Mouse (Mus musculus): ENCODE results near the gene Dnajc5. TPM values are rescaled to one million over a fixed set of nuclear protein-coding genes. Genes with fewer than 3 reads are reported as not detected.

Dnajc5 gene
- polyA plus RNA-seq, 1 experiment from 2014 or later, result 297 TPM

DNA sequence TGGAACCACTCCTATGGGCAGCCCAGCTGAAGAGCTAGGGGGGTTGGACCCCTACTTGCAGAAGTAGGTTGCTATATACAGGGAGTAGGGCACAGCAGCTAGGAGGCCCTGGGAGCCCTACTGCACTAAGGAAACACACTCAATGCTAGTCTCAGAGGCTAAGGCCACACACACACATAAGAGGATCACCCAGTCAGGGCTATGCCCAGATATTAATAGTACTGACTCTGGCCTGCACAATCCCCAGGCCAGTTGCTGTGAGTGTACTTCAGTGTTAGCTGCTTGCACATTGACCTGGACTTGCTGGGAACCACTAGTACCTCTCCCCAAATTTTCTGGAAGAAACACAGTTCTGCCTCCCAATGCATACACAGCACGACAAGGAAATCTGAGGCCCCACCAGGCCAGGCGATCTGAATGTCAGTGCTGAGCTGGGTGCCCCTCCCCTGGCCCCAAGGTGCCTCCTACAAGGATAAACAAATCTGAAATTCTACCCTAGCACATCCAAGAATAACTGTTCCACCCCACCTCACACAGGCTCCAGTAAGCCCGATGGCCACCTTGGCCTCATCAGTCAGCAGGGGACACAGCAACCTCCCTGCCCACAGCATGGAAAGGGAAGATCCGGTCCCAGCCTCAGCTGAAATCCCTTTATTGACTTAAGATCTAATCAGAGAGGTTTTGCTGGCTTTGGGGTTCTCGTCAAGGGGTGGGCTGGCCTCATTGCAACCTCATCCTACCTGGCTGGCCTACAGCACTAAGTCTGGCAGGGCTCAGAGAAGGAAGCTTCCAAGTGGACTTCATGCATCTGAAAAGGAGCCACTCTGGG is 58.7 kb downstream of the Dnajc5 start:
- Histone ChIP-seq H3K9ac (no peak overlapping the region), H3K27me3 (replicated peaks) (no peaks in the 10 kb centered on the region), H3K36me3 (replicated peaks) (peaks cover 10% of the 10 kb centered on the region; the same call in 1 of the 2 replicates), H3K9me3 (no peaks in the 10 kb centered on the region), H3K4me2 (no peak overlapping the region), H3K4me3 (no peak overlapping the region), H3K4me1 (peaks cover 46% of the 10 kb centered on the region), H3K27ac (no peak overlapping the region)
- WGBS, result 72% methylated on average over 5 of the region's 5 CpGs
- no peak for ATAC-seq (replicated peaks)

DNA sequence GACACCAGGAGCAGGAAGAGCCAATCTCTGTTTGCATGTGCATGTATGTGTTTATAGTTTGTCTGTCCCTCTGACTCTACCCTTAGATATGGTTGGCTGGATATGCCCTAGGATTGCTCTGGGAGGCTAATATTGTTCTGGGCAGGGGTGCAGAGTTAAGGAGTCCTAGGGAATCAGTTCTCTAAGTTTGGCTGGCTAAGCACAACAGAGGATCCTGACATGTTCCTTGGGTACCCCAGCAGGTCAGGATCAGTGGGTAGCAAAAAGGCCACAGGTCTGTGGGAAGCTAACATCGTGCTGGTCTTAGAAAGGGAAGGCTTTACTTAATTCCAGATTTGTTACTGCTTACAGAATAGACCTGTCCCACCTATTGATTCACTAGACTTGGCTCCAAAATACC is 59.4 kb downstream of the Dnajc5 start:
- Histone ChIP-seq H3K4me2 (no peak overlapping the region), H3K4me3 (no peak overlapping the region), H3K9me3 (no peaks in the 10 kb centered on the region), H3K27me3 (replicated peaks) (no peaks in the 10 kb centered on the region), H3K9ac (no peak overlapping the region), H3K4me1 (peaks cover 46% of the 10 kb centered on the region), H3K36me3 (replicated peaks) (peaks cover 15% of the 10 kb centered on the region), H3K27ac (no peak overlapping the region)
- no peak for ATAC-seq (replicated peaks)
- WGBS, result 97% methylated on average over 1 of the region's 1 CpGs

DNA sequence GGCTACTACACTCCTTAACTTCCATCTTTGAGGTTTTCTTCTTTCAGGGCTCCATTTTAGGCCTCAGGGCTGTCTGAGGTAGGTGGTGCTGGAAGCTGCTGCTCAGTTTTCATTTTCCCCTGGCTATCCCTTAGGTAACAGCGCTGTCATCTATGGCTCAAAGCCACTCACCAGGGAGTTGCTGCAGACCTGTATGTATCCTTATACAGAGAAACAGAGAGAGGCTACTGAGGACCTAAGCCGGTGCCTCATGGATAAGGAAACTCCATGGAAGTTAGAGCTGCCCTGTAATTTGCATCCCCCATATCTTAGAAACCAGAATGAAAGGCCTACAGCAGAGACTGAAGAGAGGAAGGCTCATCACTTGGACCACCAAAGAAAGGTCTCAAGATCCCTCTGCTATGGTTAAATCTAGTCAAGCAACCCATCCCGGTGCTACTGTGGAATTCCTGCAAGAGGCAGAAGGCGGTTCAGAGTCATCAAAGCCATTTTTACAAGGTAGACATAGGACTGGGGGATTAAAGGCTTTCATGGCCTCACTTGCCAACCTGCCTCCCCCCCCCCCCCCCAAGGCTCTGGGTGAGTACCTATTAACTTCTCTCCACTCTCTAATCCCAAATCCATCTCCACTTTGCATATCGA is 60.0 kb downstream of the Dnajc5 start:
- Histone ChIP-seq H3K27ac (peak overlapping the region; percentile 90), H3K36me3 (replicated peaks) (peaks cover 18% of the 10 kb centered on the region), H3K9ac (peak overlapping the region; percentile 28; the same call in 1 of the 2 replicates), H3K4me3 (peak overlapping the region; percentile 65), H3K9me3 (no peaks in the 10 kb centered on the region), H3K4me2 (peak overlapping the region; percentile 79), H3K4me1 (peaks cover 46% of the 10 kb centered on the region), H3K27me3 (replicated peaks) (no peaks in the 10 kb centered on the region)
- 82% methylated on average over 5 of the region's 5 CpGs for WGBS
- ATAC-seq (replicated peaks), result no peak

DNA sequence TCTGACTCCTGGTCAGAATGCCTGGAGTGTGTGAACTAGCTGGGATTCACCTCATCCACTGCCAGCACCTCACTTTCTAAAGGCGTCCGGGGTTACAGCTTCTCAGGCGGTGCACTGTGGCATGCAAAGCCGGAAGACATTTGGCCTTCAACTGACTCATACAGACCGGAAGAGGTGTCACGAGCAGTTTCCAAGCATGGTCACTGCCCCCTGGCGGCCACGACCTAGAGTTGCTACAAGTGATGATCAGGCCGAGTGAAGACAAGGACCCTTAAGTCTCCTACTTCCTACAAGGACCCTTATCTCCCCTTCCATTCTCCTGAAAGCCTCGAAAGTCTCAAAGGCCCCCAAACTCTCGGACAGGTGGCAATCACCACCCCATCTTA is 60.7 kb downstream of the Dnajc5 start:
- H3K4me1 ChIP-seq, result peaks cover 46% of the 10 kb centered on the region
- peak overlapping the region; percentile 90 for H3K27ac ChIP-seq
- under 1% methylated on average over 11 of the region's 11 CpGs for WGBS
- ATAC-seq (replicated peaks), result peak; percentile 80
- peak overlapping the region; percentile 72 for H3K9ac ChIP-seq
- H3K9me3 ChIP-seq, result no peaks in the 10 kb centered on the region
- H3K36me3 ChIP-seq (replicated peaks), result peaks cover 24% of the 10 kb centered on the region
- H3K4me2 ChIP-seq, result peak overlapping the region; percentile 79
- no peaks in the 10 kb centered on the region for H3K27me3 ChIP-seq (replicated peaks)
- peak overlapping the region; percentile 65 for H3K4me3 ChIP-seq

DNA sequence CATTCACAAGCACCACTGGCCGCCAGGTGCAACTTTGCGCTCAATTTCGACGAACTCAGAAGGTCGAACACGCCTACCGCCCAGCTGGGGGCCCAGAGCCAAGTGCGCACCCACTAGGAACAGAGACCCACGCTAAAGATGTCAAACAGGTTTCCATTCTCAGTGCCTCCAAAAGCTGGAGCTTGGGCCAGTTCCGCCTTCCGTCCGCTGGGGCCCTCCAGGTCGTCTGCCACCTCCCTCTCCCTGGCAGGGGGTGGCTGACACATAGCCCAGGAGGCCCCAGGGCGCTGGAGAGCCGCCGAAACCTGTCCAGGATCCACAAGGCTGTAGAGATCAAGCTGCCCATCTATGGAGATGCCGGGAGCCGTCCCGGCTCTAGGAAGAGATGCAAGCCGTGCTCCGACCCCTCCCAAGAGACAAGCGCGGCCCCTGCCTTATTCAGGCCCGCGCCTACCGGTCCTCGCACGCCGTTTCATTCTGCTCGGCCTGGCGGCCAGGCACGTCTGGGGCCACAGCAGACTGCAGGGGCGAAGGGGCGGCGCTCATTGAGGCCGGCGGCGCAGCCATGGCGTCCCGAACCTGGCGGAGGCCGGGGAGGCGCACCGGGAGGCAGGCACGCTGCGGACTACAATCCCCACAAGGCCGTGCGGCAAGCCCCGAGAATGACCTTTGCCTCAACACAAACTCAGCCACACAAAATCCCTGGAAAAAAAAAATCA is 61.3 kb downstream of the Dnajc5 start:
- ATAC-seq (replicated peaks), result peak; percentile 88
- H3K27ac ChIP-seq, result peak overlapping the region; percentile 90
- H3K27me3 ChIP-seq (replicated peaks), result no peaks in the 10 kb centered on the region
- H3K4me1 ChIP-seq, result peaks cover 46% of the 10 kb centered on the region
- peak overlapping the region; percentile 72 for H3K9ac ChIP-seq
- under 1% methylated on average over 49 of the region's 49 CpGs for WGBS
- H3K9me3 ChIP-seq, result no peaks in the 10 kb centered on the region
- peak overlapping the region; percentile 79 for H3K4me2 ChIP-seq
- peak overlapping the region; percentile 65 for H3K4me3 ChIP-seq
- peaks cover 29% of the 10 kb centered on the region for H3K36me3 ChIP-seq (replicated peaks)

DNA sequence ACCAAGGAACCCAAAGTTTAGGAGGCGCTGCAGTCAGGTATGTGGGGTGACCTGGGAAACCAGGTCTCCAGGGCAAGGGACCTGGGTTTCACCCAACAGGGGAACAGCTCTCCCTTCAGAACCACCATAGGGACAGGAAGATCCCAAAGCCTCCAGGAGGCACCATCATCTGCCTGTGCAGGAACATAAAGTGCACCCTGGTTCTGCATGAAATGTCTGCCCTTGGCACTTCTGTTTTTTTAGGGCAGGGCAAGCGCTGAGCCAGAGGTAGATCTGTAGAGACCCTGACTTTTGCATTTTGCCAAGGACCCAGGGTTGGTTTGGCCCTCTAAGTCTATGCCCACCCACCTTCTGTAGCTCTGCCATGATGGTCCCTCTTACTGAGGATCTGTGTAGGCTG is 62.1 kb downstream of the Dnajc5 start:
- H3K9ac ChIP-seq, result no peak overlapping the region
- ATAC-seq (replicated peaks), result no peak
- H3K27me3 ChIP-seq (replicated peaks), result no peaks in the 10 kb centered on the region
- 0 out of 2 replicates have a peak overlapping the region, but pooled peaks have one; percentile 90 for H3K27ac ChIP-seq
- no peak overlapping the region for H3K4me3 ChIP-seq
- H3K4me2 ChIP-seq, result peak overlapping the region; percentile 79; the same call in 1 of the 2 replicates
- H3K9me3 ChIP-seq, result no peaks in the 10 kb centered on the region
- H3K4me1 ChIP-seq, result peaks cover 42% of the 10 kb centered on the region
- H3K36me3 ChIP-seq (replicated peaks), result peaks cover 37% of the 10 kb centered on the region
- 87% methylated on average over 2 of the region's 2 CpGs for WGBS

DNA sequence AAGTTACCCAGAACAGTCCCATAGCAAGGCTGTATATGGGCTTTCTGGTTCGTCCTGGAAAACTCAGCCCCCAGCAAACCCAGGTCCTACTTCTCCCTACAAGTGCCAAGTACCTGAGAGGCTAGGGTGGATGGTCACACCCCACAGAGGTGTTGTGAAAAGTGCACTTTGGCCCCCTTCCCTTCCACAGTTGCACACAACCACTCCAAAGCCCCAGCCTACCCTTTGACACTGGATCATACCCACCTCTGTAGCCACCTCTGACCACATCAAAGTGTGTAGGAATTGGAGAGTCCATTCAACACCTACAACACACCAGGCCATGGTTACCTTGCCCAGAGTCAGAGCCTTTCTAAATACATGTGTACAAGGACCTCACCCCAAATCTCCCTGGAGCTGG is 62.7 kb downstream of the Dnajc5 start:
- H3K9me3 ChIP-seq, result no peaks in the 10 kb centered on the region
- H3K27me3 ChIP-seq (replicated peaks), result no peaks in the 10 kb centered on the region
- peaks cover 37% of the 10 kb centered on the region for H3K4me1 ChIP-seq
- 0 out of 2 replicates have a peak overlapping the region, but pooled peaks have one; percentile 90 for H3K27ac ChIP-seq
- 96% methylated on average over 1 of the region's 1 CpGs for WGBS
- no peak for ATAC-seq (replicated peaks)
- H3K4me3 ChIP-seq, result no peak overlapping the region
- H3K36me3 ChIP-seq (replicated peaks), result peaks cover 43% of the 10 kb centered on the region
- no peak overlapping the region for H3K4me2 ChIP-seq
- H3K9ac ChIP-seq, result no peak overlapping the region

DNA sequence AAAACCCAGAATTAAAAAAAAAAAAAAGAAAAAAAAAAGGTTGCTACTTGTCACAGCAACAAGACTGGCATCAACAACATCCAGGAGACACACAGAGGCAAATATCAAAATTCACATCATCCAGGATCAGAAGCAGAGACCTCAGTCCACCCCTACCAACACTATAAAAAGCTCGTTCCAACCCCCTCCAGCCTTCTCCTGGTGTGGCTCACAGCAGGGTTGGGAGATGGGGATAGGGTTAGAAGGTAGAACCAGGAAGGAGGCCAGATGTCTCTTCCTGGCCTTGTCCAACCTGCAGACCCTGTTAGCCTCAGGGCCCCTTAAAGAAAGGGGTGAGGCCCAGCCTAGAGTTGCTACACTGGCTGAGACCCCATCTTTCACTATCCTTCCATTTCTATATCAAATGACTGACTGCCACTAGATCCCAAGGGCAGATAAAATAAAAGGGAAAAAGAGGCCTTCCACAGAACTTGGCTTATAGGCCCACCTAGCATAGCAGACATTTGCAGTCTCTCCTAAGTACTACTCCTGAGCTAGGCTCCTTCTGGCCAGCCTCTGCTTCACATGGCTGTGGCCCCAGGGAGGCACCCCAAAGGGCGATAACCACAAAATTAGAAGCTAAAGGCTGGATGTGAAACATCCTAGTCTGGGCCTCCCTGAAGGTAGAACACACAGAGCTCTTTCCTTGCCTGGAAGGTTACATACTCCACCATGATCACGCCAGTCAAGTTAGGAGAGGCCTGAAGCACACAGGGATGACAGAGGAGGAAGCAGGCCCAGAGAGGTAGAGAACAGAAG is 63.4 kb downstream of the Dnajc5 start:
- peaks cover 31% of the 10 kb centered on the region for H3K4me1 ChIP-seq
- no peak overlapping the region for H3K9ac ChIP-seq
- no peak for ATAC-seq (replicated peaks)
- H3K27me3 ChIP-seq (replicated peaks), result no peaks in the 10 kb centered on the region
- WGBS, result 95% methylated on average over 3 of the region's 3 CpGs
- H3K36me3 ChIP-seq (replicated peaks), result peaks cover 50% of the 10 kb centered on the region
- no peak overlapping the region for H3K27ac ChIP-seq
- H3K4me2 ChIP-seq, result no peak overlapping the region
- H3K4me3 ChIP-seq, result no peak overlapping the region
- no peaks in the 10 kb centered on the region for H3K9me3 ChIP-seq

DNA sequence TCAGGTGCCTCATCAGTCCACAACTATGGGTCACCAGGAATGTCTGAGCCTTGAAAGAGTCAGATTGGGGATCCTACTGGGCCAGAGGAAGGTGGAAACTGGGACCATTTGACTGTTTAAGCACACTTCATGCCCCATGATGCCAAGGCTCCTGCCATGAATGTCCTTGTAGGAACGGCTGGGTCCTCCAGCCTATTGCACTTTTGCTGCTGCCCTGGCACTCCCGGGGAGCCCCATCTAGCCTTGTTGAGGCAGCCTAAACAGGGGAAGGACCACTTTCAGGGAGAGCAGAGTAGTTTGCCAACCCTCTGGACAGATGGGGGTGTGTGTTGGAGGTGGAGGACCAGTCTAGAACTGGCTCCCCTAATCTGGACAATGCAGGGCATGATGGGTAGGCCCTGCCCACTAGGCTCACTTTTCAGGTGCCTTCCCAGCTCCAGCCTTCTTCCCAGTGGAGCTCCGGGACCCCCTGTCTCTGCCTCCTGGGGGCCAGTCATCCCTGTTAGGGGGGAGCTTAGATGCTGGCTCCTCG is 64.2 kb downstream of the Dnajc5 start, which contains the start of gene Uckl1:
Uckl1 (minus strand) TSS at position 482 of the 532 bp plus-strand sequence.
- Histone ChIP-seq H3K36me3 (replicated peaks) (peaks cover 52% of the 10 kb centered on the region), H3K9me3 (no peaks in the 10 kb centered on the region), H3K27me3 (replicated peaks) (no peaks in the 10 kb centered on the region), H3K4me1 (peaks cover 23% of the 10 kb centered on the region), H3K9ac (no peak within 1 kb of the TSS), H3K27ac (no peak within 1 kb of the TSS), H3K4me3 (no peak within 1 kb of the TSS), H3K4me2 (no peak within 1 kb of the TSS)
- ATAC-seq (replicated peaks), result no peak
- WGBS, result 97% methylated on average over 4 of the region's 4 CpGs

DNA sequence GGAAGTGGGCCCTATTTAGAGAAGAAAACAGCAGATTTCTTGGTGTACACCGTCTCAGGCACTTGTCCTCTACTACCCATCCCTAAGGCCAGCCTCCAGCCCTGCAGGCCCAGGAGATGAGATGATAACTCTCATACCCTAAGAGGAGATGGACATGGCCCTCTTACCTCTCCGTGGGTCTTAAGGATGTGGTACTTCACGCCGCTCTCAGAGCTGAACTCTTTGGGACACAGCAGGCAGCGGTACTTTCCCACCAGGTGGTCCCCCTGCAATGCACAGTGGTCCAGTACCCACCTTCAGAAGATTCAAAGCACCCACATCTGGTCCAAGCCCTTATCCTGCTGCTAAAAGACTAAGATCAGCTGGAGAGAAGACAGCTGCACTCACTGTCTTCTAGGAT is 65.2 kb downstream of the Dnajc5 start:
- Histone ChIP-seq H3K4me2 (no peak overlapping the region), H3K4me1 (peaks cover 17% of the 10 kb centered on the region), H3K27ac (no peak overlapping the region), H3K27me3 (replicated peaks) (no peaks in the 10 kb centered on the region), H3K9ac (no peak overlapping the region), H3K36me3 (replicated peaks) (peaks cover 56% of the 10 kb centered on the region), H3K4me3 (no peak overlapping the region), H3K9me3 (no peaks in the 10 kb centered on the region)
- ATAC-seq (replicated peaks), result no peak
- 94% methylated on average over 5 of the region's 5 CpGs for WGBS

DNA sequence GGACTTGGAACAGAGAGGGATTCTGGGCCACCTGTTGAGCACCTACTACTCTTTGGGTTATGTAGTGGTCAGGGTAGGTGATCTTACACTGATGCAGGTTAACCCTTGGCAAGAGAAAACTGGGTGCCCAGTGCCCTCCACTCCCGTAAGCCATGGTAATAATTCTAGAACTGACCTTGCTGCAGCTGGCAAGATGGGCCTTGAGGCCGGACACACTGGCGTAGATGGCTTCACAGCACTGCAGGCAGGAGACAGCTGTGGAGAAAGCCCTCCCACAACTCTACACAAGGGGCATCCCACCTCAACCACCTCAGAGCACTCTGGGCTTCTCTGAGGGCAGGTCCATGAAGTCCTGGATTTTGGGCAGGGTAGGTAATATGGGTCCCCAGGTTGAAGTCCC is 65.8 kb downstream of the Dnajc5 start:
- Histone ChIP-seq H3K27ac (no peak overlapping the region), H3K36me3 (replicated peaks) (peaks cover 56% of the 10 kb centered on the region), H3K4me1 (peaks cover 19% of the 10 kb centered on the region), H3K9me3 (no peaks in the 10 kb centered on the region), H3K27me3 (replicated peaks) (no peaks in the 10 kb centered on the region), H3K4me2 (no peak overlapping the region), H3K4me3 (no peak overlapping the region), H3K9ac (no peak overlapping the region)
- ATAC-seq (replicated peaks), result no peak
- WGBS, result 99% methylated on average over 3 of the region's 3 CpGs
